Mouse (Mus musculus) spleen, postnatal 10 days (tissue): ENCODE measurements at regions not wholly inside any gene's neighbourhood (a gene's known extent, or its start where the extent isn't known, plus 50 kb on each side); places are given as distances from the start of the nearest gene placed in this dataset.
A peak's percentile ranks its signal among the peaks of the same experiment; 100 is the strongest.

Source experiments
- DNase-seq, 2 experiments: peaks; one replicate each; pipeline ENCODE4 v3.0.0; 2021 to 2022; ENCODE audit warnings: low spot score in 2 of 2

GRCm38 (mm10) chr16:21318640-21319365 lies 104.1 kb upstream of the Vps8 start:
- no peak for DNase-seq

- DNase-seq: no peak
Measured at GRCm38 (mm10) chr16:21320284-21320683, 102.6 kb upstream of the Vps8 start.

DNA sequence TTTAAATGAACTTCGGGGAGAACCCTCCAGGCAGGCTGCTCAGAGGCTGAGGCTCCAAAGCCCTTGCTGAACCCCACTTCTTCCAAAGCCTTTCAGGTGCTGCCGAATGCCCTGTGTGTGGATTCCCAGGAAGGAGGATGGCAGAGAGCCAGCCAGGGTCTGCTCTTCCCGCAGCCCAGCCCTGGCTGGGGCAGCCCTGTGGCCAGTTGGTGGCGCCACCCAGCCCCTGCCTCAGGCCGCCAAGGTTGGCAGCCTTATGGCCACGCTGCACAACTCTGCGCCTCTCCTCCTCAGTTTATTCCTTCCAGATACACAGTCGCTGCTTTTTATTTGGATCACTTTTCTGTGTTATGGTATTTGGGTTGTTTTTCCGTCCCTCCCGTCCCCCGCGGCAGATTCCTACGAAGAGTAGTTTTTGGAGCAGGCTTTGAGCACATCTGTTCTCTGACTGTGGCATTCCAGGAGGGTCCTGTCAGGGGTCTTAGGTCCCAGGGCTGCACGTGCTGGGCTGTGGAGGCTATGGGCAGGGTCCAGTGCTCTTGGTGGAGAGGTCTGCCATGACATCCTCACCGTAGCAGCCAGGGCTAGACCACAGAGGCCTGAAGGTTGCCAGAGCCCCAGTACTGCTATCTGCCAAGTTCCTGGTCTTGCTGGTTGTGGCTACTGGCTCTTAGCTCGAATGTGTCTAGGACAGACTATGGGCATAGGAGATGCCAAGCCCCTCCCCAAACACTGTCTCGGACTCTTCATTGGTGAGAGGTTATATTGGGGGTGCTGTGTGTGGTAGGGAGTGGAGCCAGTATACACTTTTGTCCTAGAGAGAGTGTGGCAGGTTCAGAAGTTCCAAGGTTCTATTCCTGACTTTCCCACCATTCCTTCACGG lies 101.5 kb upstream of the Vps8 start:
- DNase-seq: no peak

- DNase-seq: no peak
Measured at GRCm38 (mm10) chr16:21322437-21322836, 100.5 kb upstream of the Vps8 start.

DNA sequence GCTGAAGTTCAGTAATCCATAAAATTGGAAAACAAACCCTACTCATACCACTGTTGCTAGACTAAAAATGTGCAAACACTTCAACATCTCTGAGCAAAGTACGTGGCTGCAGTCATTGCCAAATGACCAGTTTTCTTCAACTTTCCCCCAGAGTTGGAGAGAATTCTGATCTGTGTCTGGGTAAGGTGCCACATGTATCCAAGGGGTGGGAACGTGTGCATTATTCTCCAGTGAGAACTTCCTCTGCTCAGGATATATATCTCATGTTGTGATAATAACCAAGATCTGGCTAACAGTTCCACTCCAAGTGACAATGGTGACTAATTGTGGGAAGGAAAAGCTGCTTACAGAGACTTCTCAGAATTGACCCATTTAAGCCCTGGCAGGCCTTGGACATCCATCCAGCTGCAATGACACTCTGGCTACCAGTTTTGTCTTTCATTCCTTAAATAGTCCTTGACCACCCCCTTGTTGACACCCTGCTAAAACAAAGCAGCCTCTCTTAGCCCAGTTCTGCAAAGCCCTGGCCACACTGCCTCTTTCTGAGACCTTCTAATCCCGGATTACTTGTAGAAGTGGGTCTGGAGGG lies 99.4 kb upstream of the Vps8 start:
- no peak for DNase-seq

DNA sequence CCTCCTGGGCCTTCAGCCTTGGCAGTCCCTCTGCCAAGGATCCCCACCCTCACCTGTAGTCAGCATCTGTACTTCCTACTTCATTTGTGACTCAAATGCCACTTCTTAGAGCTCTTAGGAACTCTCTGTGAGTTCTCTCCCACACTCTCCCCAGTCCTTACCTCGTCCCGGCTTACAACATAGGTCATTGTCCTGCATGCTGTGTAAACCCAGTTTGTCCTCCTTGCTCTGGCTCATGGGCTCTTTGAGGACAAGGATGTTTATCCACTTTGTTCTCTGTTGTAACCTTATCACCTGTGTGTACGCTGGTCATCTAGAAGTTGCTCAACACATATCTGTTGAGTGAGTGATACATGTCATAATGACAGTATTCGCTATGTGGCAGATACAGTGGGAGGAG lies 94.9 kb upstream of the Vps8 start:
- no peak for DNase-seq

DNA sequence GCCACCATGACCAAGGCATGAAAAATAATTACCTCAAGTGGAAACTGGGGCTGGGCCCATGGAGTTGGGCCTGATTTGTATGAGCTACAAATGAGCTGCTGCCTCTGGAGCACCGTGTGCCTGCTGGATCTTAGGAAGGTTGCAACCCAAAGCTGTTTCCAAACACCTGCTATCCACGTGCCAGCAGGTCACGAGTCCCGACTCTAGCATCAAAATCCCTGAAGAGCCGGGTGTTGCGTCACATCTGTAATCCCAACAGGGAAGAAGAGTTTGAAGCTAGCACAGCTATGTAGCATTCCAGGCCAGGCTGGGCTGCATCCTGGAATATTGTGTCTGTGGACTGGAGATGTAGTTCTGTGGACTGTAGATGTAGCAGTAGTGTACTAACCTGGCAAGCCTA lies 93.7 kb upstream of the Vps8 start:
- no peak for DNase-seq

- DNase-seq: no peak
Measured at GRCm38 (mm10) chr16:21331229-21331628, 91.7 kb upstream of the Vps8 start.

GRCm38 (mm10) chr16:21332411-21332810 lies 90.5 kb upstream of the Vps8 start:
- peak in 1 of 2 experiments; percentile 15 for DNase-seq

DNA sequence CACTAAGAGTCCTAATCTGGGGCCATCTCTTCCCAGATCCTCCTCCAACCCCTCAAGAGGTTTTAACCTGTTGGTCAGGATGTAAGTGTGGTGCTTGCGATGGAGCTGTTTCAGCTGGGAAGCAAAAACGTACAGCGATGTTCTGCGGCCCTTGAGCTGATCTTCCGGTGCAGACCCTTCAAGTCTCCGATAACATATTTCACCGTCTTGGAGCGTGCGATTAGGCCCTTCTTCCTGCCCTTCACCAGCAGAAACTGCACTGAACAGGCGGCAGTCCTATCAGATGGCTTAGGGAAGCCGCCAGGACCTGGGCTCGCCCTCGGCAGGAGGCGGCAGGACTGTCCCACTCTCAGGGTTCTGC lies 90.1 kb upstream of the Vps8 start:
- no peak for DNase-seq

DNA sequence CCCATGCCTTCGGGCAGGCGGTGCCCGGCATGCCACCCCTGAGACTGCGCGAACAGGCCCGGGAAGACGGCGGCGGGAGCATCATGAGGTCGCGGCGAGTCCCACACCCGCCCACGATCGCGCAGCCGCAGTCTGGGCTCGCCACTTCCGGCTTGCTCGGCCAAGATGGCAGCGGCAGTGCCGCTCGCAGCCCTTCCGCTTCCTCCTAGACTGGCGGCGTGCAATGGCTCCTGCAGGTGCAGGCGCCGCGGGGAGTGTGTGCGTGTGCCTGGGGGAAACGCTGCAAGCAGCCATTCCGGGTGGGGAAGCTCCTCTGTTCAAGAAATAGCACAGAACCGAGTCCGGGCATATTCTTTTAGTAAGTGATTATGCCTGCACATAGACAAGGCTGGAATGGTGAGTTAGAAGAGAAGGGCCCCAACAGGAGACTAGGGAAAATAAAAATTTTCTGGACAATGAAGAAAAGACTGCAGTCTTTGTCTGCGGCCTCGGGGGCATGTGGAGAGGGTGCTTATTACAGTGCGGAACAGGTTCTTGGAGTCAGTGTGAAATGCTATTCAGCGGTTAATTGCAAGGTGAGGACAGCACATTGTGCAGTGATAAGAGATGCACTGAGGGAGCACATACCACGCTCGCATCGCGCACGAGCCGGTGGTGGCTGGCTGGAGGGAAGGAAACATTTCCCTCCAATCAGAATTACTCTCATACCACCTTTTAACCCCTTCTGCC lies 89.5 kb upstream of the Vps8 start:
- peak; percentile 85 to 94 for DNase-seq

GRCm38 (mm10) chr16:21339061-21339459 lies 83.9 kb upstream of the Vps8 start:
- DNase-seq: no peak

DNA sequence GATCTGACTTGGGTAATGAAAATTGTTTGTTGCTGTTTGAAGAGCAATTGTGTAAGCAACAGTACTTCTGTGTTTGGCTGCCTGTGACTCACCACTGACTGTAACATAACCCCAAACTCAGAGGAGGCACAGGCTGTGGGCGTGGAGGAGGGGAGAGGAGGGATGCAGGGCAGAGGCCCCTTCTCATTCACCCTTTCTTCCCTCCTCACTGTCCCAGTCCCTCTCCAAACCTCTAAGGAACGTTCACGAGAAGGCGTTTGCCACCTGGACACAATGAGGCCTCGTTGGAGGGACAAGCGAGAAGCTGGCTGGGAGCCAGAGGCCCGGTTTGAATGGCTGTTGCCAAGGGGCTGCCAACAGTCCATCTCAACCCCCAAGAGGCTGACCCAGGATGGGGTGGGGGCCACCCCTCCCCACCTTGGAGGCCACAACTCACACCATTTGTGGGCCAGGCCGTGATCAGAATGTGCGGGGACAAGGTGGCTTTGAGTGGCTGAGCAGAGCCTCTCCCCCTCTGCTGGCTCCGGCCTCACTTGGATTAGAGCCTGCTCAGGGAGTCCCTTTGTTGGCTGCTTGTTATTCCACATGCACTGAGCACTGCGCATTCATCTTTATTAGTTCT lies 83.3 kb upstream of the Vps8 start:
- no peak for DNase-seq

DNA sequence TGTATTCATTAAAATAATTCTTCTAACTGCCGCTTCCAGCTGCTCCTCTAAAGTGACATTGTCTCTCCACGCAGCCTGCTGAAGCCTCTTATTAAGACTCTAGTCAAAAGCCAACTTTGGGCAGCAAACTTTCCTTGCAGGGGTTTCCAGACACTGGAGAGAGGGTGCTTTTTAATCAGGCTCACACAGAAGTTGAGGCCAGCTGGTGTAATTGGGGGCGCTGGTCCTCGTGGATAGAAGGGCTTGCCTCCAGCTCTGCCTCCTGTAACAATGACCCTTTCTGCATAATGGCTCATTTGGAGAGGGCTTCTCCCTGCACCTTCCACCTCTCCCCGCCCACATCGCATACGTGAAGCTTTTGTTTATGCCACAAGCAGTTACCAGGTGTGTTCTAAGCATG lies 82.8 kb upstream of the Vps8 start:
- DNase-seq: no peak

GRCm38 (mm10) chr16:21349869-21350268 lies 73.0 kb upstream of the Vps8 start:
- DNase-seq: no peak

- DNase-seq: no peak
Measured at GRCm38 (mm10) chr16:21351289-21351688, 71.6 kb upstream of the Vps8 start.

- no peak for DNase-seq
Measured at GRCm38 (mm10) chr16:21353111-21353510, 69.8 kb upstream of the Vps8 start.

DNA sequence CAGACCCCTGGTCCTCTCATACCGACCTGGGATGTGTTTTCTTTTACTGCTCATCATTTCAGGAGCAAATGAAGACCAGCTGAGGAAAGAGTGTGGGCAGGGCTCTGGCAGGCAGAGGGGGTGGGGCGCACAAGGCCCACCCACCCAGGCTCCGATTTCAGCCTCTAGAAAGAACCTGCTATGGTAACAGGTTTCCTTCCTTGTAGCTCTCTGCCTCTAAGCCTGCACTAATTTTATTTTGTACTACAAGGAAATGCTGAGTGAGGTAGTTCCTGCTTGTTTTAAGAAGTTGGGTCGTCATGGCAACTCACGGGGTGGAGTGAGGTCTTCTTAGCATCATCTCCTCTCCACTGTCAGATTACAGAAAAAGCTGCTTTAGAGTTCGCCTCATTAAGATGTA lies 69.4 kb upstream of the Vps8 start:
- no peak for DNase-seq

DNA sequence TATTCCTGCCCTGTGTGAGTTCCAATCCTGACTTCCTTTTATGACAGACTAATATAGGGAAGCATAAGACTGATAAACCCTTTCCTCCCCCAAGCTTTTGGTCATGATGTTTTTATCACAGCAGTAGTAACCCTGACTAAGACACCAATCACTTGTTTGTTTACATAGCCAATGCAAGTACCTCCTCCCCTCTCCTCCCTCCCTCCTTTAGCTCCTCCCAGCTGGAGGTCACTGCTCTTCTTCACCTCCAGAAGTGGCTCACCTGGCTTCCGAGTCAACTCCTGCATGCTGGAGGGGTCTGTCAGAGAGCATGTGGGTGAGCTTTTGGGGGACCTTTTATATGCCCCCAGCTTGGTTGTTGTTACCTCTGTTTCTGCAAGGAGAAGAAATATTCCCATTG lies 67.3 kb upstream of the Vps8 start:
- DNase-seq: no peak

DNA sequence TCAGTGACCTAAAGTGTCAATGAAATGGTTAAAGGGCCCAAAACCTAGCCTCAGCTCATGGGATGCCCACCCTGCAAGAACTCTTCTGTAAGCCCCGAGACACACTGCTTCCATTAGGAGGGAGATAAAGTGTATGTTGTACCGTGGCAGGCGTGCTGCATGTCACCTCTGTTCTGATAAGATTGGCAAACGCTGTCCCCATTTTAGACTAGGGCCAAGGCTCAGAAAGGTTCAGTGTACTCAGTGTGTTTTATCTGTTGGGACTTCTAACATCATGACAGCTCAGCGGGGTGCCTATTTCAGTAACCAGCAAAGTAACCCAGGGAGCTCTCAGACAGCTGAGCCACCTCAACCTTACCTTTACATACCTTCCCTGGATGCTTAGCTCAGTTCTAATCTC lies 65.5 kb upstream of the Vps8 start:
- peak in 1 of 2 experiments; percentile 41 for DNase-seq

DNA sequence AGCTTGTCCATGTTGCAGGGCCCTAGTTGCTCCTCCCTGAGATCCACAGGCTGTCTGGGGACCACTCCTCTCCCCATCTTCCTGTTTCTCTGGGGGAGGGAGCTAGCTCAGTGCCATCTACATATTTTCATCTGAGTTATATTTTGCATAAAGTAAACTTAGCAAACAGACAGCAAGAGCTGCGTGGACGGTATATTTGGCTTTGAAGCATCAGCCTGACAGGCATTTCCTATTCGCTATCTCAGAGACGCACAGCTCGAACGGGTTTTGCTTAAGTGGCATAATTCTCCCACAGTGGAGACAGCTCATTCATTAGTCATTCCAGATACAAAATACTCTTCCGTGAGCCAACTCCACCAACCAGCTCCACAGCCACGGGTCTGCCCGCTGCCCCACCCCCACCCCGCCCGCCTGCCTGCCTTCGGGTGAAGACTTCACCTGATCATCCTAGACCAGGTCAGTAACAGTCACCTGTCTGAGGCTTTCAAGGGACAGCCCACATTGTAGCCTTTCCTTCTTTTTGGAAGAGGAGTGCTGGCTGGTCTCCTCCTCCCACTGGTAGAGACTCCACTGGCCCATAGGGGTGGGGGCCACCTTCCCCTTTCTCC lies 64.5 kb upstream of the Vps8 start:
- DNase-seq: peak in 1 of 2 experiments; percentile 37
